Mouse (Mus musculus): ENCODE data around the gene Gm4847. TPM values are rescaled to one million over a fixed set of nuclear protein-coding genes. Genes with fewer than 3 reads are reported as not detected.

The Gm4847 gene
- polyA plus RNA-seq (2012; ENCODE audit: insufficient read depth, low replicate concordance), result not detected in 2 replicates

DNA sequence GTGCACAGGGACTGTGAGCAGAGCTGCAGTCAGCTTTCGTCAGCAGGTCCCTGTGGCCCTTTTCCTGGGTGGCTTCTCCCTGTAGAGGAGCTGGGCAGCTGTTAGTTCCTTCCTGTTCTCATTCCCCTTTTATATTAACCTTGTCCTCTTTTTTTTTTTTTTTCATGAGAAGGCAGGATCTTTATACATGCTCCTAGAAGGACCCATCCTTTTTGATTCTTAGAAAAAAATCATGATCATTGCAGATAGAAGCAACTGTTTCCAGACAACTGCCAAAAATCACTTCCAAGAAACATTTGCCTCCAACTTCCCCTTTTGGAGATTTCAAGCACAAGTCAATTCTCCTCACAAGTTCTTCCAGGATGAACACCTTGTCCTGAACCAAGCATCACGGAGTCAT is at the start of gene Gm4847:
Gene Gm4847 (minus strand): TSS at position 101 of the 400 bp plus-strand sequence.
- Histone ChIP-seq H3K27me3 (replicated peaks) (no peaks in the 10 kb centered on the region), H3K36me3 (replicated peaks; ENCODE audit: low read length) (no peaks in the 10 kb centered on the region), H3K9me3 (no peaks in the 10 kb centered on the region; the same call in 1 of the 2 replicates), H3K4me3 (replicated peaks) (peak within 1 kb of the TSS; percentile 53), H3K4me1 (0 out of 2 replicates have a peak, but pooled peaks cover 3% of the 10 kb centered on the region)
- TF ChIP-seq FLI1 (IDR thresholded peaks at IDR 0.05; ENCODE audit: low read length) (no peak), GATA1 (IDR thresholded peaks at IDR 0.05; ENCODE audit: borderline replicate concordance, low read length) (no peak)

DNA sequence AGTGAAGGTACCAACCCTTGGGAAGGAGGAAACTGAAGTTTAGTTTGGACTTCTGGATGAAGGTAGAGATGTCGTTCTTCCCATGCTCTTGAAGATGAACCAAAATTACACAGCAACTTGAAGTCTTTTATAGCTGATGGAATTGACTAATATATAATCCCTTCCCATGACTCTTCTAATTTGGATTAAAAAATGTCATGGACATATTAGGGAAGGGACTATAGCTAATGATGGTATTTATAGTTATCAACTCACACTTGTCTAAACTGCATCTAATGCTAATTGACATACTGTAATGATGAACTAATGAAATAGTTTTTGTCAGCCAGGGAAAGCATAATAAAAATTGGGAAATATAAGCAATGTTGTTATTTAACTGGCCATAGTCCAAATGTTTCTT is 34.3 kb upstream of the Gm4847 start, which contains the start of gene Fmo9:
Gene Fmo9 (minus strand): TSS at position 101 of the 400 bp plus-strand sequence.
- no peaks in the 10 kb centered on the region for H3K27me3 ChIP-seq (replicated peaks)
- TF ChIP-seq GATA1 (IDR thresholded peaks at IDR 0.05; ENCODE audit: borderline replicate concordance, low read length) (no peak), FLI1 (IDR thresholded peaks at IDR 0.05; ENCODE audit: low read length) (no peak)
- H3K36me3 ChIP-seq (replicated peaks; ENCODE audit: low read length), result no peaks in the 10 kb centered on the region
- no peak within 1 kb of the TSS for H3K4me3 ChIP-seq (replicated peaks)
- H3K9me3 ChIP-seq, result no peaks in the 10 kb centered on the region
- no peaks in the 10 kb centered on the region for H3K4me1 ChIP-seq

DNA sequence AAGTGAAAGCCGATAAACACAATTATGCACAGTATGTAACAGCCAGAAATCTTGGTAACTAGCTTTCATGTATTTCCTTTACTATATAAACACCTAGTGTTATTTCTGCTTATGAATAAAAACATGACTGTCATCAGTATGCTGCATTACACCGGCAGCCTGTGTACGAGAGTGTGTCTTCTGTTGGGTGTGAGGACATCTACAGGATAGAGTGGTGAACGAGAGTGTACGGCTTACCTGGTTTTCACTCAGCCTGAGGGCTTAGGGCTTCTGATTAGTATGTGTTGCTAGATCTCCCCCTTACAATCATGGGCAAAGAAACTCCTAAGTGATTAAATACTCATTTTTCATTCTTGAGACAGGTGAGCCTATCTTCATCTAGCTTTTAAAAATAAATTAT is 21.8 kb upstream of the Gm4847 start:
- Histone ChIP-seq H3K27me3 (replicated peaks) (no peaks in the 10 kb centered on the region), H3K4me1 (no peaks in the 10 kb centered on the region), H3K9me3 (no peaks in the 10 kb centered on the region), H3K36me3 (replicated peaks; ENCODE audit: low read length) (no peaks in the 10 kb centered on the region), H3K4me3 (replicated peaks) (no peak overlapping the region)
- TF ChIP-seq FLI1 (IDR thresholded peaks at IDR 0.05; ENCODE audit: low read length) (no peak), GATA1 (IDR thresholded peaks at IDR 0.05; ENCODE audit: borderline replicate concordance, low read length) (no peak)

DNA sequence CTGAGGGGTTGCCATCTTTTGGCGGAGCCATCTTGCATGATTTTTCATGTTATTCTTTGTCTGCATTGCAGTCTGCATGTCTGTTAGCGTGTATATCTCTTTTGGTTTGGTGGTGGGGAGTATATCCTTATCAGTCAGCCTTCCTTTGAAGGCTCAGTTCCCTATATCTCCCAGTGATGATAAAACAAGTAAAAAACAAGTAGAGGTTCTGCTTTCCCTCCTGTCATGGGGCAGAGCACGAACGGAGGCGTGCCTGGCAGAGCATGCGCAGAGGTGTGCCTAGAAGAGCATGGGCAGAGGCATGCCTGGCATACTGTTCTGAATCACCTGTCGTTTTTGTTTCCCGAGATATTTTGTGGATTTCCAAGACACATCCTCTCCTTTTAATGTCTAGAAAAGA is 13.3 kb upstream of the Gm4847 start:
- no peak for TF ChIP-seq GATA1 (IDR thresholded peaks at IDR 0.05; ENCODE audit: borderline replicate concordance, low read length)
- no peak for TF ChIP-seq FLI1 (IDR thresholded peaks at IDR 0.05; ENCODE audit: low read length)
- H3K27me3 ChIP-seq (replicated peaks), result no peaks in the 10 kb centered on the region
- H3K9me3 ChIP-seq, result 0 out of 2 replicates have a peak, but pooled peaks cover 3% of the 10 kb centered on the region
- H3K4me1 ChIP-seq, result no peaks in the 10 kb centered on the region
- H3K4me3 ChIP-seq (replicated peaks), result no peak overlapping the region
- H3K36me3 ChIP-seq (replicated peaks; ENCODE audit: low read length), result no peaks in the 10 kb centered on the region

Other genes with a start within 250 kb of the Gm4847 start
- gene Pogk, start 237.8 kb downstream of the Gm4847 start, polyA plus RNA-seq (2012; ENCODE audit: insufficient read depth, low replicate concordance), result 0.20 and 1.3 TPM in 2 replicates
- not detected in 2 replicates for gene Gm4846, start 150.1 kb downstream of the Gm4847 start, polyA plus RNA-seq (2012; ENCODE audit: insufficient read depth, low replicate concordance)
- not detected in 2 replicates for gene Fmo9, start 34.2 kb upstream of the Gm4847 start, polyA plus RNA-seq (2012; ENCODE audit: insufficient read depth, low replicate concordance)

All from megakaryocyte, embryonic 14.5 days (primary cell).